Mouse (Mus musculus) embryonic facial prominence, embryonic 14.5 days (tissue): ENCODE data around the gene Lck. TPM values are rescaled to one million over a fixed set of nuclear protein-coding genes. Genes with fewer than 3 reads are reported as not detected.
A peak's percentile ranks its signal among the peaks of the same experiment; 100 is the strongest.

ENCODE experiments used
- ATAC-seq: fragments of 200-750 bp; cut with Nextera tagmentation; 2 replicates; pipeline ENCODE4 v1.8.0; 2017; ENCODE audit warnings: low read depth, moderate number of reproducible peaks, moderate TSS enrichment
- DNase-seq: peaks from one replicate; pipeline ENCODE4 v3.0.0-alpha.2; 2015; ENCODE audit warnings: low spot score
- H3K27ac ChIP-seq: fragments of 300-500 bp; sonication (generic); replicated peaks from 2 replicates; pipeline ENCODE4 v1.5.1; 2014; ENCODE audit warnings: low read depth, mild to moderate bottlenecking, low read length, moderate library complexity
- H3K27me3 ChIP-seq: fragments of 300-500 bp; sonication (generic); replicated peaks from 2 replicates; pipeline ENCODE4 v1.6.1; 2014; ENCODE audit warnings: low read length; ENCODE audit not compliant: control insufficient read depth, insufficient read depth
- H3K36me3 ChIP-seq: fragments of 300-500 bp; sonication (generic); 2 replicates; pipeline ENCODE4 v1.6.1; 2014; ENCODE audit warnings: low read length, mixed read lengths; ENCODE audit not compliant: control insufficient read depth, insufficient read depth
- H3K4me1 ChIP-seq: fragments of 300-500 bp; sonication (generic); 2 replicates; pipeline ENCODE4 v1.6.1; 2014; ENCODE audit warnings: antibody characterized with exemption, low read length; ENCODE audit not compliant: control insufficient read depth, insufficient read depth
- H3K4me2 ChIP-seq: fragments of 300-500 bp; sonication (generic); 2 replicates; pipeline ENCODE4 v1.6.1; 2014; ENCODE audit warnings: low read depth, mild to moderate bottlenecking, low read length, moderate library complexity, mixed read lengths
- H3K4me3 ChIP-seq: fragments of 300-500 bp; sonication (generic); 2 replicates; pipeline ENCODE4 v1.5.1; 2014; ENCODE audit warnings: low read depth, mild to moderate bottlenecking, low read length
- H3K9ac ChIP-seq: fragments of 300-500 bp; sonication (generic); 2 replicates; pipeline ENCODE4 v1.6.1; 2014; ENCODE audit warnings: low read depth, mild to moderate bottlenecking, low read length, moderate library complexity, mixed read lengths
- H3K9me3 ChIP-seq: fragments of 300-500 bp; sonication (generic); 2 replicates; pipeline ENCODE4 v1.6.1; 2016; ENCODE audit warnings: low read length; ENCODE audit not compliant: control insufficient read depth
- WGBS: fragments of 180-500 bp; shearing (Covaris S2); extraction: QIAGEN DNeasy Blood & Tissue Kit; methylation state at CpG from one replicate; pipeline ENCODE4 v1.1.7; 2014; 5-methylcytosine and 5-hydroxymethylcytosine counted together
- polyA plus RNA-seq: library from polyadenylated mRNA; unstranded; fragments of >200 nt; fragmentation: Nextera tagmentation; extraction: Ambion mirVana; gene quantifications from 2 replicates; pipeline ENCODE4 v1.2.1, GENCODE M21; 2014

The Lck gene
- polyA plus RNA-seq, 1 experiment from 2014 or later: 4.7 TPM

DNA sequence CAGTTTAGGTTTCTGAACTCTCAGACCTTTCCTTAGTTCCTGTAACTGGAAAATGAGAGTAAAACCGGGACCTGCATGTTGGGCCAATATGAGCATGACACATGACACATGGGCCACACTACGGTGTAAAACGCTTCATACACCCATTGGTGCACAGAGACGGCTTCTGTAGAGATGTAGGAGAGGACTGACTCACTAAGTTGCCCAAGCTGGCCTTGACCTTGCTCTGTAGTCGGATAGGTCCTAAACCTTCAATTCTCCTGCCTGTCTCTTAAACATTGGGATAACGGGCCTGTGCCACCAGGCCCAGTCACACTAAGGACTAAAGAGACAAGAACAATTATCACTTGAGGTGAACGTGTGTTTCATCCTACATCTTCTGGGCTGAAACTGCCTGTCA, 5.1 kb downstream of the Lck start:
- Histone ChIP-seq H3K9me3 (no peaks in the 10 kb centered on the region), H3K9ac (no peak overlapping the region), H3K36me3 (no peaks in the 10 kb centered on the region), H3K27ac (no peak overlapping the region), H3K27me3 (no peaks in the 10 kb centered on the region), H3K4me2 (no peak overlapping the region), H3K4me1 (no peaks in the 10 kb centered on the region), H3K4me3 (no peak overlapping the region)
- DNase-seq (no peak), ATAC-seq (no peak)
- 86% methylated on average over 7 of the region's 7 CpGs for WGBS

DNA sequence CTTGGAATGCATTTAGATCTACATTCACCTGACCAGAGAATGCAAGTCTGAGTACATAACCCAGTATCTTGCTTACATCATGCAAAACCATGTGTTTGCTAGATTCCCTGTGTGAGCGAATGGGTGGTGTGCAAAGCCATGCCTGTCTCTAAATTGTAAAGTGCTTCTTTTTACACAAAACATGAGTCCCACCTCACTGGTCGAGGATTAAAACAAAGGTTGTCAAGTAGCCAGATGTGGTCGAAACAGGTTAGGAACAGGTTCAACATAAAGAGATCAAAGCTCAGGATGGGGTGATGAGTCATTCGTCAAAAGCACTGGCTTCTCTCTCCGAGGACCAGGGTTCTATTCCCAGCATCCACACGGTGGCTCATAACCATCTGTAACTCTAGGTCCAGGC, 8.3 kb downstream of the Lck start:
- 78% methylated on average over 6 of the region's 6 CpGs for WGBS
- no peak for DNase-seq
- Histone ChIP-seq H3K27me3 (no peaks in the 10 kb centered on the region), H3K9me3 (no peaks in the 10 kb centered on the region), H3K4me2 (no peak overlapping the region), H3K36me3 (no peaks in the 10 kb centered on the region), H3K9ac (no peak overlapping the region), H3K4me3 (no peak overlapping the region), H3K4me1 (no peaks in the 10 kb centered on the region), H3K27ac (no peak overlapping the region)
- ATAC-seq: no peak

DNA sequence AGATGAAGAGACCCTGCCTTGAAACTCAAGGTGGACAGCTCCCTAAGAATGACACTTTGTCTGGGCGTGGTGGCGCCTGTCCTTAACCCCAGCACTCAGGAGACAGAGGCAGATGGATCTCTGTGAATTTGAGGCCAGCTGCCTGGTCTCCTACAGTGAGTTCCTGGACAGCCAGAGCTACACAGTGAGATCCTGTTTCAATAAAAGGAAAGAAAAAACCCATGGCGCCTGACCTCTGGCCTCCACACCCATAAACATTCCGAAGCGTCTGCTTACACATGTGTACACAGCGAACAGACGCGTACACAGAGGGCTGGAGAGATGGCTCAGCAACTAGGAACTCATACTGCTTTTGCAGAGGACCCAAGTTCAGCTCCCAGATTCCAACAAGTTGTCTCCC, 9.7 kb downstream of the Lck start:
- Histone ChIP-seq H3K27ac (no peak overlapping the region), H3K4me2 (no peak overlapping the region), H3K9me3 (no peaks in the 10 kb centered on the region), H3K4me1 (no peaks in the 10 kb centered on the region), H3K27me3 (no peaks in the 10 kb centered on the region), H3K36me3 (no peaks in the 10 kb centered on the region), H3K9ac (no peak overlapping the region), H3K4me3 (no peak overlapping the region)
- no peak for ATAC-seq
- peak; percentile 49 for DNase-seq
- 36% methylated on average over 8 of the region's 8 CpGs for WGBS

DNA sequence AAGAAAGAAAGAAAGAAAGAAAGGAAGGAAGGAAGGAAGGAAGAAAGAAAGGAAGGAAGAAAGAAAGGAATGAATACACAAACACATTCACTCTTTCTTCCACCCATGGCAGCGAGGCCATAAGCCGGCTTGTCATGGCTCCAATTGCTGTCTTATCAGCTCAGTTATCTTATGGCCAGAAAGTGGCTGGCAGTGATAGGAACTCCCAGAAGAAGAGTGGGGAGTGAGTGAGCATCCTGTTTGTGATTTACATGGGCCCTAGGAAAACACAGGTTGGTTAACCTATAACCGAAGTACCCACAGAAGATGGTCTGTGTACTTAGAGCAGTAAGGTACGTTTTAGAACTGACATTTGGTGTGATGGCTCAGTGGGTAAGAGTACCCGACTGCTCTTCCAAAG, 12.3 kb downstream of the Lck start:
- WGBS: 87% methylated on average over 5 of the region's 5 CpGs
- H3K4me1 ChIP-seq: peaks cover 5% of the 10 kb centered on the region
- H3K9me3 ChIP-seq: no peaks in the 10 kb centered on the region
- H3K4me2 ChIP-seq: no peak overlapping the region
- no peak overlapping the region for H3K4me3 ChIP-seq
- no peak overlapping the region for H3K9ac ChIP-seq
- ATAC-seq (no peak), DNase-seq (no peak)
- no peaks in the 10 kb centered on the region for H3K27me3 ChIP-seq
- H3K36me3 ChIP-seq: no peaks in the 10 kb centered on the region
- no peak overlapping the region for H3K27ac ChIP-seq

DNA sequence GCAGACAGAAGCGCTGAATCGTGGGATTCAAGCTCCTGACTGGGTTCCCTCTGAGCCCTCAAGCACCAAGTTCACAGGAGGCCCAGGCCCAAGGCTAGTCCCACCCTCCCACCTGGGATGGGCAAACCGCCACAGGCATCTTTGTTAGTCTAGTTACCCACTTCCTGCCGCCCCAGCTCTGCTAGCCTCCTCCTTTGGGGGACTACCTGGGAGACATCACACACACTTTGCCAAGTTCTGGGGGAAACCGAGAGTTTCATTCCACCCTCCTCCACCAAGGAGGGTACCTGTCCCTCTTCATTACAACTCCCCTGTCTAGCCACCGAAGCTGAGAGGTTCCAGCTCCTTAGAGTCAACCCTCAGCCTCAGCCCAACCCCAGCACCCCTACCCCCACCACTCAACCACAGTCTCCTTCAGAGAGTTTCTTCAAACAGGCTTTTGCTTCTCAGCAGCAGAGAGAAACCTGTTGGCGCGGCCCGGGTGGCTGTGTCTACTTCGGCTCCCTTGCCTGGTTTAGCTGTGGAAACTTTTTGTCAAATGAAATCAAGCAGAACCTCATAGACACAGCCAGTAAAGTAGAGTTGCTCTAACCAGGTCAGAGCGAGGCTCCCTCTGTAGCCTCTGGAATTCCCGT, 15.0 kb downstream of the Lck start:
- DNase-seq: no peak
- Histone ChIP-seq H3K4me2 (no peak overlapping the region), H3K27ac (no peak overlapping the region), H3K9ac (no peak overlapping the region), H3K4me3 (no peak overlapping the region), H3K4me1 (peaks cover 11% of the 10 kb centered on the region), H3K27me3 (no peaks in the 10 kb centered on the region), H3K36me3 (no peaks in the 10 kb centered on the region), H3K9me3 (no peaks in the 10 kb centered on the region)
- WGBS: 80% methylated on average over 12 of the region's 12 CpGs
- no peak for ATAC-seq

DNA sequence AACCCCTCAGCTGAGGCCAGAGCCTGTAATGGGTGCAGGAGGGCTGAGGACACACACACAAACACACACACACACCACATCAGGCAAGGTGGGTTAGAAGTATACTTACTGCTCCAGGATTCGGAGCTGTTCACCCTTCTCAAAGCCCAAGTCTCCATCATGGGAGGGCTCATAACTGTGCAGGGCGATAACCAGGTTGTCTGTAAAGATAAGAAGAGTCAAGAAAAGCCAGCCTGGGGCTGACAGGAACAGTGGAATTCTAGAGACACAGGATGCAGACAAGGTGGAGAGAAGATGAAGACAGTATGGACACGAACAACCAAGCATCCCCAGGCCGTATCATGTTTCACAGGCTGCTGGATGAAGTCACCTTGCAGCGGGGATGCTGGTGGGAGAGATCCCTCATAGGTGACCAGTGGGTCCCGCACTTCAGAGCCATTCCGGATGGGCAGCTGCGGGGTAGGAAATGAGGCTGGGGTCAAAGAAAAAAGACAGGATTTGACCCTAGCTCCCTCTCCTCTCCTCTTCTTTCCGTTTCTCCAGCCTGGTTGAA, 16.1 kb downstream of the Lck start:
- no peak for ATAC-seq
- Histone ChIP-seq H3K27ac (no peak overlapping the region), H3K36me3 (no peaks in the 10 kb centered on the region), H3K4me3 (peak overlapping the region; percentile 49), H3K27me3 (no peaks in the 10 kb centered on the region), H3K4me1 (peaks cover 11% of the 10 kb centered on the region), H3K9me3 (no peaks in the 10 kb centered on the region), H3K4me2 (peak overlapping the region; percentile 72), H3K9ac (peak overlapping the region; percentile 66; the same call in 1 of the 2 replicates)
- no peak for DNase-seq
- WGBS: 71% methylated on average over 9 of the region's 9 CpGs

DNA sequence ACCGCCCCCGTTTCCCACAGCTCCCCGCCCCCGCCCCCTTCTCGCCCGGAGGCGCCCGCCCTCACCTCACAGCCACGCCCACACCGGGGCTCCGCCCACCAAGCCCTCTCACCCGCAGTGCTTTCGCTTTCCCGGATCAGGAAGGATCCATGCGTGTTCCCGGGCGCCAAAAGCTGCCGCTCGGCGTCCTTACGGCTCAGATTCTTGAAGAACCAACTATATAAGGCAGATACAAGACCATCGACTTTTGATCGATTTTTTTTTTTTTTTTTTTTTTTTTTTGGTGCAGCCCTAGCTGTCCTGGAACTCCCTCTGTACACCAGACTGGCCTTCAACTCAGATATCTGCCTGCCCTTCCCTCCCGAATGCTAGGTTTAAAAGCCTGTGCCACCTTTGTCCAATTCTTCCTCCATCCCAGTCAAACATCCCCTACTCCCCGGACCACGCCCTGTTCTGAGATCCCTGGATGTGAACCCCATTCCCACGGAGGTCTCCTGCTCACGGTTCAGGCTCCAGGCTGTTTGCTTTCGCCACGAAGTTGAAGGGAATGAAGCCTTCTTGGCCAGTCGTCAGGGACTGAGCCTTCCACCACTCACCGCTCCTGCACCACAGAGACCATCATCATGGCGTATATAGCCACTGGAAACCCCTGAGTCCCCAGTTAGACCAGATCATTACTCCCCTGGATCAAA, 16.8 kb downstream of the Lck start:
- Histone ChIP-seq H3K4me3 (peak overlapping the region; percentile 49), H3K4me2 (peak overlapping the region; percentile 72), H3K27ac (peak overlapping the region; percentile 72; the same call in 1 of the 2 replicates), H3K9me3 (no peaks in the 10 kb centered on the region), H3K4me1 (peaks cover 11% of the 10 kb centered on the region), H3K36me3 (no peaks in the 10 kb centered on the region), H3K9ac (peak overlapping the region; percentile 66), H3K27me3 (no peaks in the 10 kb centered on the region)
- ATAC-seq (peak; percentile 81), DNase-seq (peak; percentile 95)
- WGBS: 8% methylated on average over 29 of the region's 33 CpGs

DNA sequence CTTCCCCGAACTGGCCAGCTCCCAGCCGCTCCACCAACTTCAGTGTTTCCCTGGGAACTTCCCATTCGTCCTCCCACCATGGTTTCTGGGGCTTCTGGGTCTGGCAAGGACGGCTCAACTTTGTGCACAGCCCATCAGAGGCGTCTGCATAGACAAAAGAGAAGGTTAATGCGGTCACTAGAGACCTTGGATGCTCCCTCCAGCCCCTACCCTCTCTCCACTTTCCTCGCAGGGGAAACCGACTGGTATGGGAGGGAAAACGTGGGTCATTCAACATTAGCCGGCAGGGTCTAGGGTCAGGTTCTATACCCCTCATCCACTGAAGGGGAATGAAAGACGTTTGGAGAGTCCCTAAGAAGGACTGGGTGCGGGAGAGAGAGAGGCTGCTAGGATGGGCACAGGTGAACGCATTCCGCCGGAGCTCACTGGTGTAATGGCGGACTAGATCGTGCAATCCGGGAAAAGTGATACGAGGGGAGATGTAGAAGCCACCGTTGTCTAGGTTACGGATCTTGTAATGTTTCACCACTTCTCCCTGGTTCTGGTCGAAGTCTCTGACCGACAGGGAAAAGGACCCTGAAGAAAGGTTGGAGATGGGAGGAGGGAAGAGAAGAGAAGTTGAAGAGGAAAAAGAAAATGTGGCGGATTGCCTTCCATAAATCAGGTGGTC, 17.4 kb downstream of the Lck start:
- Histone ChIP-seq H3K4me1 (peaks cover 11% of the 10 kb centered on the region), H3K27me3 (no peaks in the 10 kb centered on the region), H3K9ac (peak overlapping the region; percentile 44), H3K4me2 (peak overlapping the region; percentile 72), H3K27ac (peak overlapping the region; percentile 46; the same call in 1 of the 2 replicates), H3K4me3 (peak overlapping the region; percentile 49), H3K36me3 (no peaks in the 10 kb centered on the region), H3K9me3 (no peaks in the 10 kb centered on the region)
- DNase-seq (no peak), ATAC-seq (peak; percentile 56)
- 1% methylated on average over 24 of the region's 24 CpGs for WGBS
